Mouse (Mus musculus) gastrocnemius, postnatal 10 days (tissue): Measurements from ENCODE around the gene Tmem182. TPM values are rescaled to one million over a fixed set of nuclear protein-coding genes. Genes with fewer than 3 reads are reported as not detected.

Experiments used
- DNase-seq: peaks from one replicate; pipeline ENCODE4 v3.0.0; 2021; ENCODE audit warnings: mixed read lengths
- total RNA-seq, 2 experiments: library from RNA; stranded (reverse); gene quantifications; 2 replicates each; pipeline ENCODE4 v1.2.3; 2021

The Tmem182 gene
- total RNA-seq, 2 experiments from 2014 or later = 159 to 177 TPM

DNA sequence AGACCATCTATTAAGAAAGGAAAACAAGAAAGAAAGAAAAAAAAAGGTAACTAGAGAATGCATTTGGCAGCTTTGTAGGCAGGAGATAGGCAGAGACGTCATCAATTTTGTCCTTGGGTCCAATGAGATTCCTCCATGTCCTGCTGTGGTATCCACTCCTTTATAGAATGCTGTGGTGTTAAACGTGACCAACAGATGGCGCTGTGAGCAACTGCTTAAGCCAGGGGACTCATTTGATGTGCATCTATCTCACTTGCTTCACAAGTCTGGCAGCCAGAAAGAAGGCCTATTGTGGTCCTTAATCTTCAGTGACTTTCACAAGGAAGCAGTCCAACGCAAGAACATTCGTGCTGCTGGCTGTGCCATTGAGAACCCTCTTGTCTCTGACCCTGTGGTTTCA, 8.1 kb upstream of the Tmem182 start:
- DNase-seq = peak; percentile 66

DNA sequence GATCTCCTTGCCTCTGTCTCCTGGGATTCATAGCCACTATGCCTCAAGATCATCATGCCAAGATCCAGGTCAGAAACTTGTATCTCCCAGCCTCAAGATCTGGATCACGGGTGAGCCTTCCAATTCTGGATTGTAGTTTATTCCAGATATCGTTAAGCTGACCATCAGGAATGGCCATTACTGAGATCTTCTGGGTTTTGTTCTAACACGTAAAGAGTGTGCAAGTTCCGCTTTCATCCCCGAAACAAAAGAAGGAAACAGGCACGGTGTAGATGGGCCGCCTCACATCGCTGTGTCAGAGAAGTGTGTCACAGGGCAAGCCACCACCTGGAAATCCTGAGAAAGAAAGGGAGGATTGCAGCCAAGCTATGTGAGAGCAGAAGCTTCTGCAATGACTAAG, 6.3 kb upstream of the Tmem182 start:
- no peak for DNase-seq

DNA sequence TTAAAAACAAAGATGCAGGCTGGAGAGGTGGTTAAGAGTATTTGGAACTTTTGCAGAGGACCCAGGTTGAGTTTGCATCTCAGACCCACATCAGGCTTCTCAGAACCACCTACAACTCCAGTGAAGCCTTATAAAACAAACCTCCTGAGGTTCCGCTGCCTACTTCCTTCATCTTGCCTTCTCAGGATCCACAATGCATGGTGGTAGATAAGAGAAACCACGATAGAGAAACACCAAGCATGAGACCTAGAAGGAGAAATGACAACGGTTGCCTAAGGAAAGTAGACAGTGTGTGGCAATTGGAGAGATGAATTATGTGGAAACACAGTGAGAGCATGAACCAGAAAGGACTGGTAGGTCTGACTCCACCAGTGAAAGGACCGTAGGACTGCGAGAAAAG, 4.5 kb upstream of the Tmem182 start:
- no peak for DNase-seq

DNA sequence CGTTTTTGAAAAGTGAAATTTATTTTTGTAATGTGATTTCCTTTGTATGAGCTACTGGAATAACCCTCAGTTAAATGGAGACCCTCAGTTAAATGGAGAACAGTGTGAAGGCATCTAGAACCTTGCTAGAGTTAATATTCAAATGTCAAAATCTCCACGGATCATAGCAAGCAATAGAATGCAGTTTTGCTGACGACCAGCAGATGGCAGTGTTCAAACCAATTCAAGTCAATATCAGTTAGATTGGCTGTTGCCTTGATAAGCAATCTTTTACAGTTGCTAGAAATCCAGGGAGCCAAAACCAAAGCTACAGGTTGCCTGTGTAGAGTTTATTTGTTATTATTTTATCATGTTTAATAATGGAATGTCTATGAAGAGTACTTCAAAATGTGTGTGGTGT, 2.6 kb upstream of the Tmem182 start:
- peak; percentile 51 for DNase-seq

DNA sequence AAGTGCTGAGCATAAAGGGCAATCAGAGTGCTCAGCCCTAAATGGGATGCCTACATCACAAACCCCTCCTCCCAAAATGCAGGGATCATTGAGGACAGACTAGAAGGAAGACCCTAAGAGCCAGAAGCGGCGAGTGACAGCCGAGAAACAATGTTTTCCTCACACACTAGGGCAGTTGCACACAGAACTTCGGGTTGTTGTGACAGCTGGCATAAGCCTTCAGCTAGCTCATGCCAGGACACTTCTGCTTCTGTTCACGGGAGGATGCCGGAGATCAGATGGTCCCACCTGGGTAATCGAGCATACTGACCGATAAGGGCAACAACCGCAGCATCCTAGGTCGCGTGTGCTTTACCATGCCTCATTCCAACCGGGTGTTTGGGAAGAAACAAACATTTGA, 1.3 kb upstream of the Tmem182 start:
- DNase-seq = no peak

DNA sequence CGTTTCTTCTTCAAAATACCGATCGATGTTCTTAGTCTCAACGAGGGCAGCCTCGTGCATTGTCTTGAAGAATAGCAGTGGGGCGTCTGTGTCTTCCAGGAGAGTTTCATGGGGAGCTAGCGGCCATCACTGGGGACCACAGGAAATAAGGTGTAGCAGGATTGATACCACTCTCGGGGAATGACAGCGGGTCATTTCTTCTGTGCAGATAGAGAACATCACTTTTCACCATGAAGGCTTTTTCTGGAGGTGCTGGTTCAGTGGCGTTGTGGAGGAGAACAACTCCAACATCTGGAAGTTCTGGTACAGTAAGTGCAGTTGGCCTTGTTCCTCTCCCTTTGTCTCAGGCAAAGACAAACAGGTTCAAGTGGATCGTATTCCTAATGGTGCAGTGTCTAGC, 490 bp downstream of the Tmem182 start:
- no peak for DNase-seq

DNA sequence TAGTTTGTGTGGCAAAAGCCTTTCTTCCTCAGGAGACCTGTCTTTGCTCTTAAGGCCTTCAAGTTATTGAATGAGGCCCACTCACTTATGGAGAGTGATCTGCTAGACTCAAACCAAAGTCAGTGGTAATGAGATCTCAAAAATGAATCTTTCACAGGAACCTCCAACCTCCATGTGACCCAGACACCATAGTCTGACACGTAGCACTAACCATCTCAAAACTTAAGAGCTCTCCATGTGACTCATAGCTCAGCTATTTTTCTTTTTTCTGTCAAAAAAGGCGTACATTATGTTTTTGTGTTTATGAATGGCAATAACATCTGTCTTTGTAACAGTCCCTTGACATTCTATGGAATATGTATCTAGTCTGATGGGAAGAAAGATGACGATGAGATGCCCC, 3.2 kb downstream of the Tmem182 start:
- no peak for DNase-seq

DNA sequence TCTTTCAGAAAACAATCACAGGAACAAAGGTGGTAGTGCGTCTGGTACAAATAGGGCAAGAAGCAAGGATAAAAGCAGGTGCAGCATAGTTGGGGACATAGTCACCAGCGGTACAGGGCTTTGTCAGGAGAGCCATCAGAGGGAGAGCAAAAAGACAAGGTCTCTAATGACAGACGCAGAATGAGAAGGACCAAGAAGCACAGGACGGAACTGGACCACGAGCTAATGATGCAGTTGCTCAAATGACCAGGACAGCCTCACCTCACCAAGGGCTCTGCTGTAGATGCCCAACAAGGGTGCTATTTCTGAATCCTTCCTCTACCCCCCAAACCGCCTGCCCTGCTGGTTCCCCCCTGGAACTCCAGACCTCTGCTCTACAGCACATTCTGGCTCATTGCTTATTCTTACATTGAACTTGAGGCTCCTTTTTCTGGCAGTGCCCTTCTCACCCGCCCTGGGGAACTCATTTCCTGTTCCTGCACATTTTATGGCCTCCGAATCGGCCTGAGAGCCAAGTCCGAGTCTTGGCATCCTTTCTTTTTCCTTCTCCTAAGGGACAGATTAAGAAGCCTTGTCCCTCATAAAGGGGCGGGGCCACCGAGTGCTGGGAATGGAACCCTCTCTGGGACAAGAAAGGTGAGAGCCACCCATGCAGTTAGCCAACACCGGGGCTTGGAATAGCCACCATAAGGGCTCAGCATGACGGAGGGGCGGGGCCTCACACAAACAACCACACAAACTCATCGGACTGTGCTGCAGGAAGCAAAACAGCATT, 9.9 kb downstream of the Tmem182 start:
- DNase-seq = peak; percentile 15

DNA sequence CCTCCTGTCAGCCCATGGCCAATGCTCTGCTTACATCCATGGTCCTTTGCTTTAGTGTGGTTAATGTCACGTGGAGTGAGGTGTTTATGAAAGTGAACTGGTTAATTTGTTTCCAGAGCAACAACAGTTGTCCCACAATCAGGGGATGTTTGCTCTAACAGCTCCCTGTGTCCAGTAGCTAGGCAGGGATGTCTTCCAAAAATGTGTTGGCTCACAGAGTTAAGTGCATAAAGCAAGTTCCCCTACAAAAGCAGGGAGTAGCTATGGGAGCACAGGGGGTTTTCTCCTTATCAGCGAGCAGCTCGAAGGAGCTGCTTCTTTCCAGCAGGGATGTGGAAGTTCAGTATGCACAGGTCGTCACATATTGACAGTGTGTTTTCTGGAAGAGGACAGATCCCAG, 19.1 kb downstream of the Tmem182 start:
- DNase-seq = no peak

DNA sequence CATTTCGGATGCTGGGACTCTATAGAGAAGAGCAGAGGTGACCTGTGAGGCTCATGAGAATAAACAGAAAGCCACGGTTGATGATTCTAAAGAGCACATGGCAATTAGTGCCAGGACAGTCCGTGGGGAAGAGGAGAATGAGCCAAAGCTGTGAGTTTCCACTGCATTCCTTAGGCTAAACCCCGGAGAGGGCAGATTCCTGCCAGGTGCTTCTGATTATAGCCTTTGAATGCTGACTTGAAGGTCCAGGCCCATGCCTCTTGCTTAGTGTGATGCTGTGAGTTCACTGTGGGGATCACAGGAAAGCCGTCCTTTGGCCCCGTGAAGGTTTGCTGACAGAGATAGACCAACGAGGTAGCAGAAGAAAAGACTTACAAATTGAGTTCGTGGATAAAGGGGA, 19.5 kb downstream of the Tmem182 start:
- DNase-seq = no peak

DNA sequence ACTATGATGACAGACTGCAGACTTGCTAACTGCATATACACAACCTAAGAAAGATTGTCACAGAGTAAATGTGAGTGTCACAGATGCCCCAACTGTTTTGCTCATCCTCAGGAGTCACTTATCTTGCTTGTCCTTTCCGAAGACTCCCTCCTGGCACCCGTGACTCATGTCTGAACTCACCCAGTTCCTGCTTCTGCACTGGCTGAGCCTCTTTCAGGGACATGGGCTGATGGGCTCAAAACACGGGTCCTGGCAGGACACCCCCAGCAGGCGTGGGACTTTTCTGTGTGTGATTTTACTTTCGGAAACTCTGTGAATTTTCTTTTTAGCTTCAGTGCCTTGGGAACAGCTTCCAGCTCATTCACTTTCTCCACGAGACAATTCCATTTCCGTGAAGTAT, 20.4 kb downstream of the Tmem182 start:
- DNase-seq = no peak

DNA sequence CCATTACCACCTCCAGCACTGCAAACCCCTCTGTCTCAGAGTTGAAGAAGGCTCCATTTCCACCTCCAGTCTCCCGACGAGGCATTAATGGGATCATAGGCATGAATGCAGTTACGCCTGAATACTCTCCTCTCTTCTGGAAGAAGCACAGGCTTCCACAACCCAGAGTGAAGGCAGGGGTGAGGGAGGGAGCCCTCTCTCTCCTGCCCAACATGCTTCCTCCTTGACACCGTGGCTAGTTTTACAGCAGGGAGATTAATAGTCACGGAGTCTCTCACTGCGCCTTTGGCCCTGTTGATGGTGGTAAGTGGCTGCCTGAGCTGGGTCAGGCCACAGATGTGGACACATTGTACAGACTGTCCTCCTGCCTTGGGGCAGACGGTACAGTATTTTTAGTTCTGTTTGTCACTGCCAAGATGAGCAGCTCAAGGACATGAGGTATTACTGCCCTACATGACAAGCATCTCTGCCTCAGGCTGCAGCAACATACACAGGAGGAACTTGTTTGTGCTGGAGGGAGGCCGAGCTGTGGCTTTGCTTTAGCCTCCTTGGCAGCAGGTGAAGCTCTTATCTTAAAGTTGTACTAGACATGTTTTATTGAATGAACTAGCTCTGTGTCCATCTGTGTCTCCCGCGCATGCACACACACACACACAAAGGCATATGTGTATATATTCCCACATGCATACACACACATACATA, 24.0 kb downstream of the Tmem182 start:
- DNase-seq = no peak

DNA sequence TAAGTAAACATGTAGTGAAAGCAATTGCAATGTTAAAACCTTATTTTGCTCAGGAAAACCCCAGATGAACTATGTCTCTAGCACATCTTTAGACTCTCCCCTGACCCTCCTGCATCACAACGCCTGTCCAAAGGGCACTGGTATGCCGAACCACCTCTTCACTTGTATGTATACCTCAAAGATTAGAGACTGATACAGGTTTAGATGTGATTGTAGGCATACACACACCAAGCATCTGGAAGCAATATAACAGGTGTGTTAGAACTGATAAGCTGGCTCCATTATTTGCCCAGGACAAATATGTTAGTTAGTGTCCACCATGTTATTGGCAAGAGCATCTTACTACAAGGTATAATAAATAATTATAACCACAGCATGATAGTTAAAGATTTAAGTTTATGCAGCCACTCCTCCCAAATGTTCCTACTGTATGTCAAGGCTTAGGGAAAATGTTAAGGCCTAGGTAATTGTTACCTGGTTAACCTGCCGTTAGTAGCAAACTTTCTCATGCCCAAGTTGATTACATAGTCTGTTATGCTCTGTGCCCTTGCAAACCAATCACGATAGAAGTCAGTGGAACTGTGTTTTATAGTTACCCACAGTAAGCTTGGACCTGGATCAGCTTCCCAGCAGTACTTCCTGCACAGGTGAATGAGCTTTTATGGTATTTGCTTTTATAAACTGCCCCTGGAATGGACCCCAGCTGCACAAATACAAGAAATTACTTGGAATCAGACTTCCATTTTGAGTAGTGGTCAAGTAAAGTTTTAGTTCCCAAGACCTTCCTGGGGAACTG, 25.5 kb downstream of the Tmem182 start:
- no peak for DNase-seq

DNA sequence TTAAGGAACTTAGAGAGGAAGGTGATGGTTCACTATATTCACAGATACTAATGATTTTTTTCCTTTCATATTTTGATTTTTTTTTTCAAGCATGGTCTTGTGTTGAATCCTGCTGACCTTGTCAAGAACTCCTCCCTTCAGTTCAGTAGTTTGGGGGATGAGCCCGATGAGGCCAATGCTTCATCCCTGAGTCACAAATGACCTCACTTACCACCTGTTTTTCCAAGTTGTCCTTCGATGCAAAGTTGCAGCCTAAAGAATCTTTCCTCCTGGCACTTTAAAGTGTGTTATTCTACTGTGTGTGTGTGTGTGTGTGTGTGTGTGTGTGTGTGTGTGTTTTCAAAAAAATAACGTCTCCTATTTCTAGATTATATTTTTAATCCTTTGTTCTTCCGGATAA, 30.1 kb downstream of the Tmem182 start:
- no peak for DNase-seq

DNA sequence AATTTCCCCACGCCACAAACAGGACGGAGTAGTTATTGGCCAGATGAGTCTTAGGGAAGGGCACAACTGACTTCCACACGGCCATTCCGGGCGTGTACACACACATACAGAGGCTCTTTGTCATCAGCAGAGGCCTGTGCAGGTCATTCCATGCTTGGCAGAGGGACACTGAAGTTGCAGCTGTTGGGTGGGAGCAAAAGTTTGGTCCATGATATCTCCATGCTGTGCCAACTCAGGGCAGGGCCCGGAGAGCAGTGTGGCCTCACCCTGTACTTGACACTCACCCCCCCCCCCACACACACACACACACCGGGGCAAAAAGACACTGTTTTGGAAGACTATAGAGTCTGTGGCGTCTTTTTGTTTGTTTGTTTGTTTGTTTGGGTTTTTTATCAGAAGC, 35.2 kb downstream of the Tmem182 start:
- DNase-seq = no peak

DNA sequence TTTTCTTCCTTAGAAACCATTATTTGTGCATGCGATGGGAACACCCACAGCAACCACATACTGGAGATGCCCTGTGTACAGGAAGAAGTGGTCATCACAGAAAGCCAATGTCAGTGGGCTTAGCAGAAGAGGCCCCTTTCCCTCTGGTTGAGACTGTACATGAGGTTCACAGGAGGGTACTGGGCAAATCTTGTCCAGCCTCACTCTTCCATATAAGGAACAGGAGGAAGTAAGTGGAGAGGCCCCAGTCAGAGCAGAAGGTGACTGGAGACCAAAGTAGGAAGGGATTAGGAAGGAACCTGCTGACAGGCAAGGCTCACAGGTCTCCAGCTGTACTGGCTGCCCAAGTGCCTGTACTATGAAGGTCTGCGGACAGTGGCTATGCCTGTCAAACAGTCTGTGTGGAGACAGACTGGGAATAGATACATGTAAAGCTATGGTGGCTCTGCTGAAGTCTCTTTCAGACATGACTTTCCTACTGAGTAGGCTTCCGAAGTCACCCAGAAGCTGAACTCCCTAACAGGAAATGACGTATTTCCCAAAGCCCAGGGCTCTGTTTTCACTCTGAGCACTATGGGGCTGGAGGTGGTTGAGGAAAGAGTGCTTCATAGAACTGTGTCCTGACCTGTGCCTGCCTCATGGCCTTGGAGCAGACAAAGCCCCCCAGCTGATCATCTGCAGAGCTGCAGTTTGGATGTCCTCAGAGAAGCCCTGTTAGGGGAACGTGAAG, 35.8 kb downstream of the Tmem182 start:
- no peak for DNase-seq

DNA sequence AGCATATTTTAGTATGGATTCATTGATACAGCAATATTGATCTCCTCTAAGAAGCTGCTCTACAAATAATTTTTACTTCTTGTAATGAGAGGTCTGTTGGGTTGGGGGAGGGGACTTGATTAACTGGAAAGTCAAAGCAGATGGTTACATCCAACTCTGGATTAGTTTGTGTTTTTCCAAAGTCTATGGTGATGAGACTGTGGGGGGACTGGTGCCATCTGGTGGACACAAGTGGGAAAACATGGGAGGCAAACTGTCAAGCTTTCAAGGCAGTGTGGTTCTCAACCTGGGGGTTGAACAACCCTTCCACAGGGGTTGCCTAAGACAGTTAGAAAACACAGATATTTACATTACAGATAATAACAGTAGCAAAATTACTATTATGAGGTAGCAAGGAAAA, 39.2 kb downstream of the Tmem182 start:
- DNase-seq = peak; percentile 65

DNA sequence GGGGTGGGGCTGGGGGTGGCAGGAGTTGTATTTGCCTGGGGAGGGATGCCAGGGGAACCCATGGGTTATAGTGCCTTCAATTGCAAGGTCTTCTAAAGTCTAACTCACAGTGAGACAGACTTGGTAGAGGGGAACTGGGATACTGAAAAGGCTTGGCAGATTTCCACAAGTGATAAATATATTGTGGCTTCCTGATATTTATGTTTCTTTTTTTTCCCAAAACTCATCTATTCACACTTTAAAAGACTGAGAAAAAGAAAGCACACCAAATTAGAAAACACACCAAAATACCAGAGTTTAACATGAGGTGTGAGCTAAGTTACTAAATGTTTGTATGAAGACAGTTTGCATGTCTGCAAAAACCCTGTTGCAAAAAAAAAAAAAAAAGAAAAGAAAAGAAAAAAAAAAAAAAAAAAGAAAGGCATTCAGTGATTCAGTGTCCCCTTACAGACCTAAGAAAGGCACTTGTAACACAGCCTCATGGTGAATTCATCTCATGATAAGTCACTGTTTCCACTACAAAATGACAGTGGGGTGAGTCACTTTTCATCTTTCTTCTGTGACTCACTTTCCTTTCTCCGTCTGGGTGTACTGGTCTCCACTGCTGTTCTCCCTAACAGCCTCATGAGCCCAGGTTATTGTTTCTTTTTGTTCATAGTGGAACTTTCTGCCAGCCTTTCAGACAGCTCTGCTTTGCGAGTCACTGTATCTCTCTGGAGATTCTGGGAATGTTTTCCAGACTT, 42.0 kb downstream of the Tmem182 start:
- DNase-seq = no peak

DNA sequence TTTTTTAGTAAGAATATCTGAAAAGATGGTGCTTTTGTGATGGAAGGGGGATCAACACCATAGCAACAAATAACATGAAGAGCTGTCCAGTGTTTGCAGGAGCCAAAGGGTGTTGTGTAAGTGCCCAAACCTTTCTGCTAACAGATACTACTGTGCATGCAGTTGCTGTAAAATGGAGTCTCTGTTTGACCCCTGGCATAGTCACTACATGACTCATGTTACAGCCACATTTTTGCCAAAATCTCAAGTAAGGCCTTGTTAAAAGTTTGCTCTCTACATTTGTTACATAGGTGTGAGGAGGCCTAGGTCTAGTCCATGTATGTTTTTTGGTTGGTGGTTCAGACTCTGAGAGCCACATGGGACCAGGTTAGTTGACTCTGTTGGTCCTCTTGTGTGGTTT, 45.9 kb downstream of the Tmem182 start:
- no peak for DNase-seq

DNA sequence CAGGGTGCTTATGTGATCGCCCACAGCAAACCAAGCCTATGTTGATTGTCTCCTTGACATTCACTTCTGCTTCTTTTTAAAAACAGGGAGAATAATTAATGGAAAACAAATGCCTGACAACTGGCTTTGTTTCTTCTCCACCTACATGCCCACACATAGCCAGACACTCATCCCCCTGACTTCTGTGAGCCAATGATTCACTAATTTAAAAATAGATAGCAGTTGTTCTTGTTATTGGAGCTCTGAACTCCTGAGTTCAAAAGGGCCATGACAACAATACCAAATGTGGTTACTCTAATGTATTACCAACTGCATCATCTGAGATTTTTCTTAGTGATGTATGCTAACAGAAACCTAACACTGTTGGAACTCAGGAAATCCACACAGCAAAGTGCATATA, 49.9 kb downstream of the Tmem182 start:
- no peak for DNase-seq

DNA sequence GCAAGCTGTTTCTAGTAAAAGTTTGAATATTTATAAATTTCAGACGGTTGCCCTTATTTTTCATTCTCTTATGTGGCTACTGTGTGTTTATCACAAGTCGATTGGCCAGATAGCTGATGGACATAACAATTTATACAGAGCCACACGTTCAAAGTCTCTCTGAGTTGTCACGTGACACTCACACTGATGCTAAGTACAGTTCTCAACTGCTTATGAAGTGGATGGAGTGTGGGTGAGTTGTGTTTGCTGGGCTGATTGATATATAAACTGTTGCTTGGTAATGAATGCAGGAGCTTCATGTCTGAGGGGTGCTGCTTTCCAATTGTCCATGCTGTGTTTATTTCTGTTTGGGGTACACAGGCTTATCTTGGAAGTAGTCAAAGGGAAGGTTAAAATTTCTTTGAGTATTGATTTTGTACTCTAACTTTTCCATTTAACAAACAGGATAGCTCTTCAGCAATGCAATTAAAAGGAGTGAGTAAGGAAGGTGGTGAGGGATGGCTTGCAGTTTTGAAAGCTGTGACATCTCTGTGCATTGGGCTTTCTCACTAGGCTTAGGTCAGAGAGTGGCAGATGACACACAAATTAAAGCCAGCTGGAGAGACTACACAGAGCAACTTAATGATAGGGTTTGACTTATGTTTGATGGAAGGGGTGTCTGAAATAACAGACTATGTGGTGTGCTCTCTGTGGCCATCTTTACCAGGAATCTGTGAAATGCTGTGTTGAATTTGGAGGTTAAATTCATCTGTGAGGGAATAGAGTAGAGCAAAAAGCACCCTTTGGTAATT, 51.6 kb downstream of the Tmem182 start:
- no peak for DNase-seq
